Mouse (Mus musculus) hindbrain, embryonic 13.5 days (tissue): ENCODE data around the gene Ngdn. TPM values are rescaled to one million over a fixed set of nuclear protein-coding genes. Genes with fewer than 3 reads are reported as not detected.

Experiments used
- ATAC-seq: fragments of 200-750 bp; cut with Nextera tagmentation; 2 replicates; pipeline ENCODE4 v1.8.0; 2017; ENCODE audit warnings: moderate TSS enrichment; ENCODE audit not compliant: low FRiP score
- H3K27ac ChIP-seq: fragments of 300-500 bp; sonication (generic); 2 replicates; pipeline ENCODE4 v1.5.1; 2015; ENCODE audit warnings: inconsistent platforms, mild to moderate bottlenecking, moderate library complexity
- H3K27me3 ChIP-seq: fragments of 300-500 bp; sonication (generic); 2 replicates; pipeline ENCODE4 v1.6.1; 2015; ENCODE audit warnings: mild to moderate bottlenecking, inconsistent platforms
- H3K36me3 ChIP-seq: fragments of 300-500 bp; sonication (generic); 2 replicates; pipeline ENCODE4 v1.6.1; 2015; ENCODE audit warnings: mild to moderate bottlenecking, inconsistent platforms
- H3K4me1 ChIP-seq: fragments of 300-500 bp; sonication (generic); replicated peaks from 2 replicates; pipeline ENCODE4 v1.6.1; 2015; ENCODE audit warnings: inconsistent platforms
- H3K4me2 ChIP-seq: fragments of 300-500 bp; sonication (generic); 2 replicates; pipeline ENCODE4 v1.6.1; 2015; ENCODE audit warnings: inconsistent platforms, mild to moderate bottlenecking, moderate library complexity
- H3K4me3 ChIP-seq: fragments of 300-500 bp; sonication (generic); 2 replicates; pipeline ENCODE4 v1.5.1; 2015; ENCODE audit warnings: mild to moderate bottlenecking, inconsistent platforms
- H3K9ac ChIP-seq: fragments of 300-500 bp; sonication (generic); 2 replicates; pipeline ENCODE4 v1.6.1; 2015; ENCODE audit warnings: mild to moderate bottlenecking, inconsistent platforms
- H3K9me3 ChIP-seq: fragments of 300-500 bp; sonication (generic); 2 replicates; pipeline ENCODE4 v1.6.1; 2016; ENCODE audit warnings: inconsistent platforms
- WGBS: fragments of 180-500 bp; shearing (Covaris S2); methylation state at CpG from one replicate; pipeline ENCODE4 v1.1.7; 2015; 5-methylcytosine and 5-hydroxymethylcytosine counted together
- polyA plus RNA-seq: library from polyadenylated mRNA; unstranded; fragments of >200 nt; fragmentation: Nextera tagmentation; extraction: Ambion mirVana; gene quantifications from 2 replicates; pipeline ENCODE4 v1.2.1, GENCODE M21; 2015

Ngdn gene
- polyA plus RNA-seq, 1 experiment from 2014 or later = 53.7 TPM

DNA sequence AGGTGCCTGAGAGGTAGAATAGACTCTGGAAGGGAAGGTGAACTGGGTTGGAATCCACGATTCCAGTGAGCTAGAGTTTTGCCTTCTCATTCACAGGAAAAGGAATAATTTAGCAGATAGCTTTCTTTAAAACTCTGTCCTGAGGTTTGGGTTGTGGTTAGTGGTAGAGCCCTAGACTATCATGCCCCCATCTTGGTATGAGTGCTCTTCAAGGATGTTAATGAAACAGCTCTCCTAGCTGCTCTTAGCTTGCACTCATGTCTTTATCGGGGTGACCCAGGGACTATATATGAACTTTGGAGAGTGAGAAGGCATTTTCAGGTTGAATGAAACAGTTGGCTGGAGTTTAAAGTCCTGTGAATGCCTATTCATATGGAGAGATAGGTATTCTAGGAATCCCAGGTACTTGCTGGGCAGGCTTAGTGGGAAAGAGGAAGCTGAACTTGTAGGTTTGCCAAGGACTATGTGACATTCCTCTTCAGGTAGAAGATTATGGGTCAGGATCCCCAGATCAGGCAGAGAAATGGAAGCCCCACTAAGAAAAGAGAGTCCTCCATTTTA lies 32.8 kb downstream of the Ngdn start:
- H3K4me3 ChIP-seq = no peak overlapping the region
- no peak overlapping the region for H3K27ac ChIP-seq
- no peak overlapping the region for H3K4me2 ChIP-seq
- H3K9me3 ChIP-seq = no peaks in the 10 kb centered on the region
- no peak overlapping the region for H3K9ac ChIP-seq
- H3K36me3 ChIP-seq = no peaks in the 10 kb centered on the region
- ATAC-seq = no peak
- H3K4me1 ChIP-seq = peaks cover 9% of the 10 kb centered on the region
- no peaks in the 10 kb centered on the region for H3K27me3 ChIP-seq
- 83% methylated on average over 2 of the region's 2 CpGs for WGBS

DNA sequence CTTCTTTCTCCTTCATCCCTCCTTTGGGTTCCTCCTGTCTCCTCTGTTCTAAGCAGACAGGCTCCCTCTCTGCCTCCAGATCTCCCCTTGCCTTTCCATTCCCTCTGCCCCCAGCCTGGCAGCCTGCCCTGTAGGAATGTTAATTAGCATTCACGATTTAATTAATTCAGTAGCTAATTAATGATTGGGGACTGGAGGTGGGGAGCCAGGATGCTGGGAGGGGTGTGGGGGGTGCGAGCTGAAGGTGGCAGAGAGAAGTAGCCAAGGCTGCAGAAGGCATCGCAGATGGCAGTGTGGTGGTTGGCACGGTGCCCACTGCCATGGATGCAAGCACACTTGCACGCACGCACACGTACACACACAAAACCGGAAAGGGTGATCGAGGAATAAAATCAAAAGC lies 37.2 kb downstream of the Ngdn start:
- peak; percentile 53 for ATAC-seq
- H3K27me3 ChIP-seq = no peaks in the 10 kb centered on the region
- H3K4me1 ChIP-seq = peaks cover 50% of the 10 kb centered on the region
- H3K4me2 ChIP-seq = peak overlapping the region; percentile 51
- peak overlapping the region; percentile 5; the same call in 1 of the 2 replicates for H3K9ac ChIP-seq
- H3K4me3 ChIP-seq = no peak overlapping the region
- no peaks in the 10 kb centered on the region for H3K36me3 ChIP-seq
- 64% methylated on average over 9 of the region's 9 CpGs for WGBS
- peak overlapping the region; percentile 95 for H3K27ac ChIP-seq
- no peaks in the 10 kb centered on the region for H3K9me3 ChIP-seq

DNA sequence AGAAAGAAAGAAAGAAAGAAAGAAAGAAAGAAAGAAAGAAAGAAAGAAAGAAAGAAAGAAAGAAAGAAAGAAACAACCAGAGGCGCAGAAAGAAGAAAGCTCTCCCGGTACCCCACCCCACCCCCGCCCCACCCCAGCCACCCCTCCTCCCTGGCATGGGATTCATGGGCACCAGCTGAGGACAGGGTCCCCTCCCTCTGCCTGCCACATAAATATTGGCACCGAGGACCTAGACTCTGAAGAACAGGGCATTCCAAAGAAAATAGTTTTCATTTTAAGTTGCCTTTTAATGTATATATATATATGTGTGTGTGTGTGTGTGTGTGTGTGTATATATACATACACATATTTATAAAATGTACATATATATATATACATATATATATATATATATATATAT lies 37.8 kb downstream of the Ngdn start:
- H3K9ac ChIP-seq = no peak overlapping the region
- no peaks in the 10 kb centered on the region for H3K9me3 ChIP-seq
- no peaks in the 10 kb centered on the region for H3K36me3 ChIP-seq
- ATAC-seq = no peak
- 49% methylated on average over 4 of the region's 4 CpGs for WGBS
- no peaks in the 10 kb centered on the region for H3K27me3 ChIP-seq
- peak overlapping the region; percentile 51 for H3K4me2 ChIP-seq
- H3K4me1 ChIP-seq = peaks cover 55% of the 10 kb centered on the region
- no peak overlapping the region for H3K4me3 ChIP-seq
- H3K27ac ChIP-seq = peak overlapping the region; percentile 95

DNA sequence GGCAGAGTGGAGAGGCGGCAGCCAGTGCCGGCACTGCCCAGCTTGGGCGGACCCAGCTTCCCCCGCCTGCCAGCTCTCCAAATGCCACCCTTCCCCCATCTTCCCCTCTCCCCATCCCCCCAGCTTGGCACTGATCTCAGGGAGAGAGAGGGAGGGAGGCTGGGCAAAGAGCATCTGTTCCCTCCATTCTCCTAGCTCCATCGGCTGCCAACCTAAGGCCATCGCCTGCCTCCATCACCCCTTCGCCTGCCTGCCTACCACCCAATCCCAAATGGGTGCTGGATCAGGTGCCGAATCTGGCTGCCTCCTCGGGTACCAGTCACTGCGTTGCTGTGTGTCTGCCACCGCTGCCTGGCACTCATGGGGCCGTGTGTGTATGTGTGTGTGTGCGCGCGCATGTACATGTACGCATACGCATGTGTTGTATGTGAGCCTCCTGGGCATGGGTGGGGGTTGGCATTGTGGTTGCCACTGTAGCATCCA lies 38.5 kb downstream of the Ngdn start:
- H3K4me3 ChIP-seq = peak overlapping the region; percentile 35
- H3K4me2 ChIP-seq = peak overlapping the region; percentile 51
- H3K27me3 ChIP-seq = no peaks in the 10 kb centered on the region
- peak overlapping the region; percentile 95 for H3K27ac ChIP-seq
- H3K4me1 ChIP-seq = peaks cover 61% of the 10 kb centered on the region
- H3K36me3 ChIP-seq = no peaks in the 10 kb centered on the region
- H3K9ac ChIP-seq = peak overlapping the region; percentile 63
- 71% methylated on average over 17 of the region's 17 CpGs for WGBS
- no peaks in the 10 kb centered on the region for H3K9me3 ChIP-seq
- ATAC-seq = peak; percentile 78

DNA sequence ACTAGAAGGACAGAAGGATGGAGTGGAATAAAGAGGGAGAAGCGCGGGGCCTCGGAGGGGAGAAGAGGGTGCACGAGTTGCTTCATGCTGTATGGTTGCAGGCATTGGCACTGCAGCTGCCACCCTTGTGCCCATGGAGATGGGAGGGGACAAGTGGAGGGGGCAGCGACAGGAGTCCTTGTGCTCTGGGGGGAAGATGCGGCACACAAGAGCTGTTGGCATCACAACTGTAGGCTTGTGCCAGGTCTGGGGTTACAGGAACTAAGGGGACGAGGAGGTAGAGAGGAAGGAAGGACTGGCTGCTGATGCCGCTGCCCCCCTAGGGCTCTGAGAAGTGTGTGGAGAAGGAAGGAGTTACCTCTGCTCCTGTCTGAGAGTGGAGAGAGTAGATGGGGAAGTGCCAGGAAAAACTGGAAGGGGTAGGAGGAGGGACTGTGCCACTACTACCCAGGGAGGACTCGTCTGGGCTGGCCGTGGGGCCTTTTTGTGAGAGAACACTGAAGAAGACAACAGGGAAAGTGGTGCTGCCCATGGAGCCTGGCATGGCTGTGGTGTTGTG lies 39.0 kb downstream of the Ngdn start:
- peak overlapping the region; percentile 95 for H3K27ac ChIP-seq
- H3K4me3 ChIP-seq = peak overlapping the region; percentile 35

DNA sequence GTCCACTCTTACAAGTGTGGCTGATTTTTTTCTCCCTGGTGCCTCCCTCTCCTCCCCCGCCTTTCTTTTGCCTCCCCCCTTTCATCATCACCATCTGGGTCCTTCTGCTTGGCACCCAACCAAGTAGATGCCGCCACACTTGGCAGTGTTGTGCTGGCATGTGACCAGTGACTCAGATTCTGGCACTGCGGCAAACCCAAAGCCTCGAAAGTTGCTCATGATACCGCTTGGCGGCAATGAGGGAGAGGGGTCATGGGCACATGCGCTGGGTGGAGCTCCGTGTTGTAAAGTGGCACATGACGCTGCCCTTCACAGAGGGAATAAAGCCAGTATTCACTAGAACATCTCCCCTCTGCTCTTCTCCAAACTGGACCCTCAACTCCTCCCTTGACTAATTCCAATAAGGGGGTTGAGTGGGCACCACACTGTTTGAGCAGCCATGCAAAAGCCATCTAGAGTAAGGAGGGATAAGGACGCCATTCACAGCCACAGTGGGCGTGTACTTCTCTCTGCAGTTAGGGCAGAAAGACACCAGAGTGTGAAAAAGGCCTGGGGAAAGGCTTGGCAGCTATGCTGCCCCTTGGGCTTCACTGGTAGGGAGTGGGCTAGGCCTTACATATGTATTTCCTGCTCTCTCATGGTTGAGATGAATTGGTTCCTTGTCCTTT lies 40.0 kb downstream of the Ngdn start:
- H3K27ac ChIP-seq = peak overlapping the region; percentile 95
- no peaks in the 10 kb centered on the region for H3K9me3 ChIP-seq
- peak overlapping the region; percentile 51 for H3K4me2 ChIP-seq
- peak overlapping the region; percentile 63; the same call in 1 of the 2 replicates for H3K9ac ChIP-seq
- no peaks in the 10 kb centered on the region for H3K27me3 ChIP-seq
- H3K36me3 ChIP-seq = no peaks in the 10 kb centered on the region
- peaks cover 71% of the 10 kb centered on the region for H3K4me1 ChIP-seq
- peak; percentile 41 for ATAC-seq
- 58% methylated on average over 11 of the region's 11 CpGs for WGBS
- peak overlapping the region; percentile 35 for H3K4me3 ChIP-seq

More for the DNA sequence above, 39.0 kb downstream of the Ngdn start:
- Histone ChIP-seq H3K4me2 (peak overlapping the region; percentile 51), H3K36me3 (no peaks in the 10 kb centered on the region), H3K4me1 (peaks cover 63% of the 10 kb centered on the region), H3K9me3 (no peaks in the 10 kb centered on the region), H3K27me3 (no peaks in the 10 kb centered on the region), H3K9ac (peak overlapping the region; percentile 63)
- WGBS = 65% methylated on average over 10 of the region's 10 CpGs
- ATAC-seq = peak; percentile 30

DNA sequence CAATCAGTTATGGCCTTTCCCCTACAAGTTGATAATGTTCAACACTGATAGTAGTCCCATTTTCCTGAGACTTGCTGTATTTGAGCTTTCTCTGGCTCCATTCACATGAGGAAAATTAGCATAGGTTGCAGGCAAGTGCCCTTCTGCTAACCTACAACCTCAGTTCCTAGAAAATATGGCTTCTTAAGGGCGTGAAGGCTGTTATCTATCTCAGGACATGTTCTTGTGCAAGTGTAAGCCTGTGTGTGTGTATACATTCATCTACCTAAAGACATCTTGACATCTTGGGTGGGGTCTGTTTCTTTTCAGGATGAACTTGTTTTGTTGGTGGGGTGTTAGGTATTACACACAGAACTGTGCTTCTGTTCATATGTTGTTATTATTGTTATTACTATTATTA lies 43.8 kb downstream of the Ngdn start:
- WGBS = 95% methylated on average over 1 of the region's 1 CpGs
- H3K4me1 ChIP-seq = peaks cover 91% of the 10 kb centered on the region

DNA sequence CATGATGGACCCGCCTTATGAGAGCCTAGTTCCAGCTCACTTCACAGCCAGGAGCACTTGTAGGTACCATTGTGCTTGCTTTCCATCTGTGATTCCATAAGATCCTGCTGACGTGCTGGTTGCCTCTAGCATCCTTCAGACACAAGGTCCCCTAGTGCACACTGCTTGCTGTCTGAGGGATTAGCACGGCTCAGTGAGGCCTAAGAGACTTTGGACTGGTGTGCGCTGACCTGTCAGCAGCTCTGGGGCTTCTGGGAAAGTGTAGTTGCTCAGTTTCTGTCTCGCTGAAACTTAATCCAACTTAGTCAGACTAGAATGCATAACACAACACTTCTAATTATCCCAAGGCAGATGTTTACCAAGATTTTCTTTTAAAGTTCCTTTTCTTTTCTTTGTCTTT lies 44.7 kb downstream of the Ngdn start:
- Histone ChIP-seq H3K4me2 (no peak overlapping the region), H3K4me3 (no peak overlapping the region), H3K36me3 (peaks cover 30% of the 10 kb centered on the region), H3K9me3 (no peaks in the 10 kb centered on the region), H3K9ac (no peak overlapping the region), H3K4me1 (peaks cover 87% of the 10 kb centered on the region), H3K27ac (no peak overlapping the region), H3K27me3 (no peaks in the 10 kb centered on the region)
- no peak for ATAC-seq
- 63% methylated on average over 5 of the region's 5 CpGs for WGBS

More for the DNA sequence above, 43.8 kb downstream of the Ngdn start:
- H3K4me3 ChIP-seq = no peak overlapping the region
- peak overlapping the region; percentile 51; the same call in 1 of the 2 replicates for H3K4me2 ChIP-seq
- peaks cover 21% of the 10 kb centered on the region for H3K36me3 ChIP-seq
- no peak for ATAC-seq
- no peak overlapping the region for H3K9ac ChIP-seq
- H3K9me3 ChIP-seq = no peaks in the 10 kb centered on the region
- no peak overlapping the region for H3K27ac ChIP-seq
- no peaks in the 10 kb centered on the region for H3K27me3 ChIP-seq

DNA sequence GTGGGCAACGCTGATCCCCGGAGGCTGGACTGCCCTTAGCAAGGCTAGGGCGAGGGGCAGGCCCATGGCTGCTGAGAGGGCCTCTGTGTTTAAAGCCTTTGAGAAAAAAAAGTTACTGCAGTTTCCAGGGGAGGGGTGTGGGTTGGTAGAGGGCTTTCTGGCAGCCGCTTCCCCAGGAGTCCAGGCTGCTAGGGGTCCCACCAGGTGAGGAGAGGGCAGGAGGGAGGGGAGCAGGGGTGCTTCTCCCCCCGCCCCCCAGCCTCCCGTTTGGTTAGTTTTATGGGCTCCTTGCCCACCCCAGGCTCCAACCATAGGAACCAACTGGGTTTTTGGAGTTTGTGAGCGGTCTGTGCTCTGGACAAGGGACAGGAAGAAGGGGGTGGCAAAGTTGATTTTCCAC lies 46.6 kb downstream of the Ngdn start:
- no peaks in the 10 kb centered on the region for H3K9me3 ChIP-seq
- no peak overlapping the region for H3K9ac ChIP-seq
- H3K27me3 ChIP-seq = no peaks in the 10 kb centered on the region
- peaks cover 49% of the 10 kb centered on the region for H3K36me3 ChIP-seq
- H3K4me3 ChIP-seq = no peak overlapping the region
- H3K27ac ChIP-seq = no peak overlapping the region; the same call in 1 of the 2 replicates
- peaks cover 71% of the 10 kb centered on the region for H3K4me1 ChIP-seq
- WGBS = 53% methylated on average over 7 of the region's 7 CpGs
- ATAC-seq = no peak
- H3K4me2 ChIP-seq = peak overlapping the region; percentile 29; the same call in 1 of the 2 replicates

DNA sequence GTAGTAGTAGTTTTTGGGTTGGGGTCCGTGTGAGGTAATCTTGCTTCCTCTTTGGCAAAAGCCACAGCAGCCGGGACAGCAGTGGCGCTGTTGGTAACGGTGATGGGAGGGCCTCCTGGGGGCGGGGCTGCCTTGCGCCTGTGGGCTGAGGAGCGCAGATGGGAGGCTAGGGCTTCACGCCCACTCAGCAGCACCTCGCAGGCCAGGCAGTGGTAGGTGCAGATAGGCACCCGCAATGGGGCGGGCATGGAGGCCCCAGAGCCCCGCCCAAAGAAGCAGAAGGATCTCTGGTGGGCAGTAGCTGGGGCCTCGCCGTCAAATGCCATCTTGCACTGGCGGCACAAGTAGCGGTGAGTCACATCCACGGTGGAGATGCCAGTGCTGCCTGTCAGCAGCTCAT lies 47.4 kb downstream of the Ngdn start:
- H3K9ac ChIP-seq = peak overlapping the region; percentile 60
- H3K4me1 ChIP-seq = peaks cover 64% of the 10 kb centered on the region
- peak overlapping the region; percentile 64 for H3K27ac ChIP-seq

DNA sequence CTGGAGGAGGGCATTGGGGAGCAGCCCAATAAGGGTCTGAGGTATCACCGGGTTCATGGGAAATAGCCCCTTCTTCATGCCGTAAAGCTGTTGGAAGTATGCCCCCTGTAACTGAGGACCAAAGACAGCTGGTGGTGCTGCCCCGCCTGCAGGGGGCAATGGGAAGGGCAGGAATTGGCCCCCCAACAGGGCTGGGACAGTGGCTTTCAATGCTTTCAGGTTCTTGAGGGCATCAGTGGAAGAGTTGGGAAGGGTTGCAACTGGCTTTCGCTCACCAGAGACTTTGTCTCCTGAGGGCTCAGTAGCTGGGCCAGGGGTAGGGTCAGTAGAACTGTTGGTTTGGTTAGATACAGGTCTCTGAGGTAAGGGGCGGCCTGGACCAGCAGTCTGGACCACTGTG lies 47.9 kb downstream of the Ngdn start:
- Histone ChIP-seq H3K27ac (peak overlapping the region; percentile 64), H3K36me3 (peaks cover 62% of the 10 kb centered on the region), H3K4me1 (peaks cover 59% of the 10 kb centered on the region), H3K4me3 (no peak overlapping the region), H3K4me2 (peak overlapping the region; percentile 29), H3K9ac (peak overlapping the region; percentile 60), H3K9me3 (no peaks in the 10 kb centered on the region), H3K27me3 (no peaks in the 10 kb centered on the region)
- ATAC-seq = 0 out of 2 replicates have a peak, but pooled peaks have one; percentile 1
- 91% methylated on average over 5 of the region's 5 CpGs for WGBS

More for the DNA sequence above, 47.4 kb downstream of the Ngdn start:
- 23% methylated on average over 17 of the region's 17 CpGs for WGBS
- ATAC-seq = peak; percentile 33
- H3K4me3 ChIP-seq = no peak overlapping the region
- H3K4me2 ChIP-seq = peak overlapping the region; percentile 29
- H3K36me3 ChIP-seq = peaks cover 57% of the 10 kb centered on the region
- H3K27me3 ChIP-seq = no peaks in the 10 kb centered on the region
- H3K9me3 ChIP-seq = no peaks in the 10 kb centered on the region

DNA sequence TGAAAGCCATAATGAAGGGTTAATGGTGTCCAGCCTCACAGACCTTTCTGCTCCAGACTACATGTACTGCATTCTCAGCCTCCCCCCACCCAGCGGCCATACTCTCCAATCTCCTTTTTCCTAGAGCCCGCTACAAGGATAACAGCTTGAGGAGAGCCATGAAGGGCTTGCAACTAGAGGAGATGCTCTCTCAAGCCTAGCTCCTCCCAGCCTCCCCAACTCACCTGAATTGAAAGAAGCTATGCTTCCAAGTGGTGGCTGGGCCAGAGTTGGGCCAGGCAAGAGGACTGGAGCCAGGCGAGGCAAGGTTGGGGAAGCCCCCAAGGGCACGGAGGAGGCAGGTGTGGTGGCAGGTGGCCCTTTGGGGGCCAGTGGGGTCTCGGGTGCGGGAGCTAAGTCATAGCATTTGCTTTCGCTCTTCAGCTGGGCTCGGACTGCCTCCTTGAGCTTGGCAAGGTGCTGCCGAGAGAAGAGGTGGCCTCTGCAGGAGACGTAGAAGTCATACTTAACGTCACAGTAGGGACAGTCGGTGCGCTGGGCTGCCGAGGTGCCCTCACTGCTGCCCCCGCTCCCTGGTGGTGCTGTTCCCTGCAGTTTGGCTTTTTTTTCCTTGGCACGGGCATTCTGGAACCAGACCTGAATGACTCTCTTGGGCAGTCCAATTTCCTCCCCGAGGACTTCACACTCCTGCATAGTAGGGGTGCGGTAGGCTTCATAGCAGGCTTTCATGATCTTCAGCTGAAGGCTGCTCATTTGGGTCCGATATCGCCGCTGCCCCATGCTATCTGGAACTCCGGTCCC lies 48.5 kb downstream of the Ngdn start:
- no peak overlapping the region for H3K4me2 ChIP-seq
- H3K27me3 ChIP-seq = no peaks in the 10 kb centered on the region
- 85% methylated on average over 22 of the region's 22 CpGs for WGBS
- no peaks in the 10 kb centered on the region for H3K9me3 ChIP-seq
- H3K4me3 ChIP-seq = no peak overlapping the region
- ATAC-seq = no peak
- H3K9ac ChIP-seq = 0 out of 2 replicates have a peak overlapping the region, but pooled peaks have one; percentile 60
- peaks cover 53% of the 10 kb centered on the region for H3K4me1 ChIP-seq
- peak overlapping the region; percentile 3; the same call in 1 of the 2 replicates for H3K27ac ChIP-seq
- H3K36me3 ChIP-seq = peaks cover 69% of the 10 kb centered on the region
